Mouse (Mus musculus): ENCODE data around the gene Ttc23. TPM values are rescaled to one million over a fixed set of nuclear protein-coding genes. Genes with fewer than 3 reads are reported as not detected.

Gene Ttc23
- polyA plus RNA-seq, 1 experiment from 2014 or later = 41.7 TPM

- Histone ChIP-seq H3K27ac (ENCODE audit: low read depth, low read length) (no peak overlapping the region), H3K4me3 (ENCODE audit: low read length) (no peak overlapping the region), H3K9me3 (ENCODE audit: control insufficient read depth, low read length) (no peaks in the 10 kb centered on the region), H3K36me3 (ENCODE audit: control insufficient read depth, insufficient read depth, low read length) (peaks cover 21% of the 10 kb centered on the region), H3K4me1 (ENCODE audit: control insufficient read depth, insufficient read depth, low read length) (peaks cover 11% of the 10 kb centered on the region; the same call in 1 of the 2 replicates), H3K4me2 (replicated peaks; ENCODE audit: low read depth, low read length) (no peak overlapping the region), H3K9ac (ENCODE audit: low read depth, low read length) (no peak overlapping the region), H3K27me3 (ENCODE audit: control insufficient read depth, insufficient read depth, low read length) (no peaks in the 10 kb centered on the region)
- ATAC-seq (ENCODE audit: low FRiP score, low TSS enrichment) = no peak
- WGBS = 47% methylated on average over 5 of the region's 5 CpGs
These were observed 83.4 kb downstream of the Ttc23 start for GRCm38 (mm10) chr7:67730431-67731110.

GRCm38 (mm10) chr7:67732276-67732675, 85.1 kb downstream of the Ttc23 start:
- Histone ChIP-seq H3K4me1 (ENCODE audit: control insufficient read depth, insufficient read depth, low read length) (peaks cover 17% of the 10 kb centered on the region; the same call in 1 of the 2 replicates), H3K27me3 (ENCODE audit: control insufficient read depth, insufficient read depth, low read length) (no peaks in the 10 kb centered on the region), H3K27ac (ENCODE audit: low read depth, low read length) (no peak overlapping the region), H3K36me3 (ENCODE audit: control insufficient read depth, insufficient read depth, low read length) (peaks cover 6% of the 10 kb centered on the region), H3K4me3 (ENCODE audit: low read length) (no peak overlapping the region), H3K4me2 (replicated peaks; ENCODE audit: low read depth, low read length) (no peak overlapping the region), H3K9me3 (ENCODE audit: control insufficient read depth, low read length) (no peaks in the 10 kb centered on the region), H3K9ac (ENCODE audit: low read depth, low read length) (no peak overlapping the region)
- WGBS = 56% methylated on average over 4 of the region's 4 CpGs
- ATAC-seq (ENCODE audit: low FRiP score, low TSS enrichment) = no peak

- H3K9ac ChIP-seq (ENCODE audit: low read depth, low read length) = no peak overlapping the region
- no peak overlapping the region for H3K4me3 ChIP-seq (ENCODE audit: low read length)
- no peaks in the 10 kb centered on the region for H3K9me3 ChIP-seq (ENCODE audit: control insufficient read depth, low read length)
- H3K27ac ChIP-seq (ENCODE audit: low read depth, low read length) = no peak overlapping the region
- ATAC-seq (ENCODE audit: low FRiP score, low TSS enrichment) = no peak
- no peak overlapping the region for H3K4me2 ChIP-seq (replicated peaks; ENCODE audit: low read depth, low read length)
- WGBS = 85% methylated on average over 4 of the region's 4 CpGs
- H3K4me1 ChIP-seq (ENCODE audit: control insufficient read depth, insufficient read depth, low read length) = 0 out of 2 replicates have a peak, but pooled peaks cover 6% of the 10 kb centered on the region
- H3K27me3 ChIP-seq (ENCODE audit: control insufficient read depth, insufficient read depth, low read length) = no peaks in the 10 kb centered on the region
- no peaks in the 10 kb centered on the region for H3K36me3 ChIP-seq (ENCODE audit: control insufficient read depth, insufficient read depth, low read length)
These were observed 93.2 kb downstream of the Ttc23 start for GRCm38 (mm10) chr7:67740382-67740781.

GRCm38 (mm10) chr7:67740796-67741195, 93.6 kb downstream of the Ttc23 start:
- no peak overlapping the region for H3K9ac ChIP-seq (ENCODE audit: low read depth, low read length)
- ATAC-seq (ENCODE audit: low FRiP score, low TSS enrichment) = no peak
- H3K27ac ChIP-seq (ENCODE audit: low read depth, low read length) = no peak overlapping the region
- H3K4me3 ChIP-seq (ENCODE audit: low read length) = no peak overlapping the region
- no peaks in the 10 kb centered on the region for H3K36me3 ChIP-seq (ENCODE audit: control insufficient read depth, insufficient read depth, low read length)
- WGBS = 49% methylated on average over 5 of the region's 5 CpGs
- no peaks in the 10 kb centered on the region for H3K9me3 ChIP-seq (ENCODE audit: control insufficient read depth, low read length)
- H3K4me2 ChIP-seq (replicated peaks; ENCODE audit: low read depth, low read length) = no peak overlapping the region
- 0 out of 2 replicates have a peak, but pooled peaks cover 6% of the 10 kb centered on the region for H3K4me1 ChIP-seq (ENCODE audit: control insufficient read depth, insufficient read depth, low read length)
- H3K27me3 ChIP-seq (ENCODE audit: control insufficient read depth, insufficient read depth, low read length) = no peaks in the 10 kb centered on the region

GRCm38 (mm10) chr7:67741706-67742105, 94.5 kb downstream of the Ttc23 start:
- 0 out of 2 replicates have a peak, but pooled peaks have one; percentile 12 for ATAC-seq (ENCODE audit: low FRiP score, low TSS enrichment)
- Histone ChIP-seq H3K27me3 (ENCODE audit: control insufficient read depth, insufficient read depth, low read length) (no peaks in the 10 kb centered on the region), H3K27ac (ENCODE audit: low read depth, low read length) (no peak overlapping the region), H3K9me3 (ENCODE audit: control insufficient read depth, low read length) (no peaks in the 10 kb centered on the region), H3K4me3 (ENCODE audit: low read length) (no peak overlapping the region), H3K36me3 (ENCODE audit: control insufficient read depth, insufficient read depth, low read length) (no peaks in the 10 kb centered on the region), H3K4me1 (ENCODE audit: control insufficient read depth, insufficient read depth, low read length) (0 out of 2 replicates have a peak, but pooled peaks cover under 1% of the 10 kb centered on the region), H3K9ac (ENCODE audit: low read depth, low read length) (no peak overlapping the region), H3K4me2 (replicated peaks; ENCODE audit: low read depth, low read length) (no peak overlapping the region)
- WGBS = 72% methylated on average over 7 of the region's 7 CpGs

- H3K9me3 ChIP-seq (ENCODE audit: control insufficient read depth, low read length) = no peaks in the 10 kb centered on the region
- H3K4me3 ChIP-seq (ENCODE audit: low read length) = no peak overlapping the region
- no peaks in the 10 kb centered on the region for H3K4me1 ChIP-seq (ENCODE audit: control insufficient read depth, insufficient read depth, low read length)
- no peak overlapping the region for H3K27ac ChIP-seq (ENCODE audit: low read depth, low read length)
- ATAC-seq (ENCODE audit: low FRiP score, low TSS enrichment) = no peak
- WGBS = 78% methylated on average over 4 of the region's 4 CpGs
- H3K27me3 ChIP-seq (ENCODE audit: control insufficient read depth, insufficient read depth, low read length) = no peaks in the 10 kb centered on the region
- no peak overlapping the region for H3K4me2 ChIP-seq (replicated peaks; ENCODE audit: low read depth, low read length)
- no peaks in the 10 kb centered on the region for H3K36me3 ChIP-seq (ENCODE audit: control insufficient read depth, insufficient read depth, low read length)
- no peak overlapping the region for H3K9ac ChIP-seq (ENCODE audit: low read depth, low read length)
These were observed 100.6 kb downstream of the Ttc23 start for GRCm38 (mm10) chr7:67747731-67748305.

GRCm38 (mm10) chr7:67749441-67750239, 102.4 kb downstream of the Ttc23 start:
- Histone ChIP-seq H3K9ac (ENCODE audit: low read depth, low read length) (no peak overlapping the region), H3K27me3 (ENCODE audit: control insufficient read depth, insufficient read depth, low read length) (no peaks in the 10 kb centered on the region), H3K4me1 (ENCODE audit: control insufficient read depth, insufficient read depth, low read length) (no peaks in the 10 kb centered on the region), H3K27ac (ENCODE audit: low read depth, low read length) (no peak overlapping the region), H3K4me3 (ENCODE audit: low read length) (no peak overlapping the region), H3K9me3 (ENCODE audit: control insufficient read depth, low read length) (no peaks in the 10 kb centered on the region), H3K36me3 (ENCODE audit: control insufficient read depth, insufficient read depth, low read length) (no peaks in the 10 kb centered on the region), H3K4me2 (replicated peaks; ENCODE audit: low read depth, low read length) (no peak overlapping the region)
- ATAC-seq (ENCODE audit: low FRiP score, low TSS enrichment) = no peak
- 48% methylated on average over 4 of the region's 4 CpGs for WGBS

GRCm38 (mm10) chr7:67754606-67755005, 107.4 kb downstream of the Ttc23 start:
- no peak overlapping the region for H3K4me3 ChIP-seq (ENCODE audit: low read length)
- no peak overlapping the region for H3K9ac ChIP-seq (ENCODE audit: low read depth, low read length)
- WGBS = 68% methylated on average over 11 of the region's 11 CpGs
- no peaks in the 10 kb centered on the region for H3K36me3 ChIP-seq (ENCODE audit: control insufficient read depth, insufficient read depth, low read length)
- H3K9me3 ChIP-seq (ENCODE audit: control insufficient read depth, low read length) = no peaks in the 10 kb centered on the region
- no peak overlapping the region for H3K27ac ChIP-seq (ENCODE audit: low read depth, low read length)
- H3K27me3 ChIP-seq (ENCODE audit: control insufficient read depth, insufficient read depth, low read length) = peaks cover 14% of the 10 kb centered on the region
- H3K4me1 ChIP-seq (ENCODE audit: control insufficient read depth, insufficient read depth, low read length) = 0 out of 2 replicates have a peak, but pooled peaks cover 4% of the 10 kb centered on the region
- no peak overlapping the region for H3K4me2 ChIP-seq (replicated peaks; ENCODE audit: low read depth, low read length)
- ATAC-seq (ENCODE audit: low FRiP score, low TSS enrichment) = no peak

- H3K27ac ChIP-seq (ENCODE audit: low read depth, low read length) = no peak overlapping the region
- H3K9me3 ChIP-seq (ENCODE audit: control insufficient read depth, low read length) = no peaks in the 10 kb centered on the region
- no peak for ATAC-seq (ENCODE audit: low FRiP score, low TSS enrichment)
- 83% methylated on average over 7 of the region's 7 CpGs for WGBS
- no peak overlapping the region for H3K4me2 ChIP-seq (replicated peaks; ENCODE audit: low read depth, low read length)
- H3K9ac ChIP-seq (ENCODE audit: low read depth, low read length) = no peak overlapping the region
- no peak overlapping the region for H3K4me3 ChIP-seq (ENCODE audit: low read length)
- 0 out of 2 replicates have a peak, but pooled peaks cover 4% of the 10 kb centered on the region for H3K4me1 ChIP-seq (ENCODE audit: control insufficient read depth, insufficient read depth, low read length)
- H3K36me3 ChIP-seq (ENCODE audit: control insufficient read depth, insufficient read depth, low read length) = no peaks in the 10 kb centered on the region
- peaks cover 14% of the 10 kb centered on the region for H3K27me3 ChIP-seq (ENCODE audit: control insufficient read depth, insufficient read depth, low read length)
These were observed 108.2 kb downstream of the Ttc23 start for GRCm38 (mm10) chr7:67755366-67755765.

Measured in kidney, embryonic 14.5 days (tissue).